Mouse (Mus musculus) lung, embryonic 16.5 days (tissue): Measurements from ENCODE around the gene Dclk1. TPM values are rescaled to one million over a fixed set of nuclear protein-coding genes. Genes with fewer than 3 reads are reported as not detected.

Experiments used
- polyA plus RNA-seq: library from polyadenylated mRNA; unstranded; fragments of >200 nt; fragmentation: Nextera tagmentation; extraction: Ambion mirVana; gene quantifications from 2 replicates; pipeline ENCODE4 v1.2.1, GENCODE M21; 2015

Gene Dclk1
- polyA plus RNA-seq, 1 experiment from 2014 or later: 10.3 TPM

Other genes with a start within 250 kb of the Dclk1 start
- gene Ccna1, start 186.9 kb upstream of the Dclk1 start, polyA plus RNA-seq: 13.1 and 15.6 TPM in 2 replicates
- gene Spg20, start 130.3 kb upstream of the Dclk1 start, polyA plus RNA-seq: 33.8 and 39.2 TPM in 2 replicates
- 0.06 TPM in 1 of 2 replicates, not detected in the other for gene Ccdc169, start 105.0 kb upstream of the Dclk1 start, polyA plus RNA-seq
- gene Sohlh2, start 60.3 kb upstream of the Dclk1 start, polyA plus RNA-seq: 0.09 TPM in 1 of 2 replicates, not detected in the other
- gene Gm21954, start 229.8 kb downstream of the Dclk1 start, polyA plus RNA-seq: not detected in 2 replicates